Mouse (Mus musculus) limb, embryonic 14.5 days (tissue): Measurements from ENCODE around the gene Tnrc6a. TPM values are rescaled to one million over a fixed set of nuclear protein-coding genes. Genes with fewer than 3 reads are reported as not detected.
A peak's percentile ranks its signal among the peaks of the same experiment; 100 is the strongest.

Experiments used
- ATAC-seq: fragments of 200-750 bp; cut with Nextera tagmentation; 2 replicates; pipeline ENCODE4 v1.8.0; 2017; ENCODE audit warnings: low read depth, moderate number of reproducible peaks, moderate TSS enrichment; ENCODE audit not compliant: low FRiP score
- DNase-seq: peaks from one replicate; pipeline ENCODE4 v3.0.0-alpha.2; 2015; ENCODE audit warnings: low spot score
- H3K27ac ChIP-seq: fragments of 300-500 bp; sonication (generic); replicated peaks from 2 replicates; pipeline ENCODE4 v1.5.1; 2014; ENCODE audit warnings: low read depth, mild to moderate bottlenecking, low read length, moderate library complexity, mixed read lengths
- H3K27me3 ChIP-seq: fragments of 300-500 bp; sonication (generic); 2 replicates; pipeline ENCODE4 v1.6.1; 2014; ENCODE audit warnings: low read length, mixed read lengths; ENCODE audit not compliant: control insufficient read depth, insufficient read depth
- H3K36me3 ChIP-seq: fragments of 300-500 bp; sonication (generic); 2 replicates; pipeline ENCODE4 v1.6.1; 2014; ENCODE audit warnings: mild to moderate bottlenecking, low read length, moderate library complexity, mixed read lengths; ENCODE audit not compliant: control insufficient read depth, insufficient read depth
- H3K4me1 ChIP-seq: fragments of 300-500 bp; sonication (generic); 2 replicates; pipeline ENCODE4 v1.6.1; 2014; ENCODE audit warnings: antibody characterized with exemption, low read length, mixed read lengths; ENCODE audit not compliant: control insufficient read depth, insufficient read depth
- H3K4me2 ChIP-seq: fragments of 300-500 bp; sonication (generic); replicated peaks from 2 replicates; pipeline ENCODE4 v1.6.1; 2014; ENCODE audit warnings: low read depth, mild to moderate bottlenecking, low read length, moderate library complexity; ENCODE audit not compliant: severe bottlenecking
- H3K4me3 ChIP-seq: fragments of 300-500 bp; sonication (generic); replicated peaks from 2 replicates; pipeline ENCODE4 v1.5.1; 2014; ENCODE audit warnings: low read length
- H3K9ac ChIP-seq: fragments of 300-500 bp; sonication (generic); 2 replicates; pipeline ENCODE4 v1.6.1; 2014; ENCODE audit warnings: mild to moderate bottlenecking, low read depth, low read length, moderate library complexity; ENCODE audit not compliant: severe bottlenecking
- H3K9me3 ChIP-seq: fragments of 300-500 bp; sonication (generic); 2 replicates; pipeline ENCODE4 v1.6.1; 2016; ENCODE audit warnings: low read length; ENCODE audit not compliant: control insufficient read depth
- POLR2A ChIP-seq: fragments of 200-500 bp; IDR thresholded peaks from 2 replicates; pipeline ENCODE4 v1.8.0; 2012; ENCODE audit warnings: inconsistent platforms, mild to moderate bottlenecking, moderate library complexity, borderline replicate concordance; ENCODE audit not compliant: insufficient read depth, insufficient read length; ENCODE audit errors: extremely low read depth
- WGBS: fragments of 180-500 bp; shearing (Covaris S2); extraction: QIAGEN DNeasy Blood & Tissue Kit; methylation state at CpG from one replicate; pipeline ENCODE4 v1.1.7; 2014; 5-methylcytosine and 5-hydroxymethylcytosine counted together
- polyA plus RNA-seq, 2 experiments: library from polyadenylated mRNA; depleted of rRNA in 1 of 2; stranded (reverse) in 1 of 2; unstranded in 1 of 2; fragments of >200 nt; fragmentation: Nextera tagmentation in 1 of 2; extraction: Ambion mirVana in 1 of 2; gene quantifications; 2 replicates each; pipeline versions ENCODE4 v1.2.1 to v1.2.3; 2012 to 2014

Gene Tnrc6a
- polyA plus RNA-seq, 2 experiments = 44.3 to 62.3 TPM

DNA sequence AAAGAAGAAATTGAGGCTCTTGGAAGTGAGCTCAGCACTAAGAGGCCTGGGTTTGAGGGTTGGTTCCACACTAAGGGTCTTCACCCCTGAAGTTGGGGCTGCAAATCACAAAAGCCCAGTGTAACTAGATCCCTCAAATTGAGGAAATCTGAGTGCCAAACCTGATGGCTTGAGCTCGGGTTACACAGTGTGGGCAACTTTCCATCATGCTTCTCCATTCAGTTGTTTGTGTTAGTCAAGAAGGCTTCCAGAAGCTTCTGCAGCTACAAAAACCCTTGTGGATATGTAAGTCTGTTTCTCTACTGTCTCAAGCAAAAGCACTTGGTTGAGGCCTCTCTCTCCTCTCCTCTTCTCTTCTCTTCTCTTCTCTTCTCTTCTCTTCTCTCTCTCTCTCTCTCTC is 17.8 kb upstream of the Tnrc6a start:
- WGBS = 18% methylated on average over 1 of the region's 1 CpGs
- H3K36me3 ChIP-seq = no peaks in the 10 kb centered on the region
- H3K9me3 ChIP-seq = no peaks in the 10 kb centered on the region
- ATAC-seq = no peak
- no peak overlapping the region for H3K9ac ChIP-seq
- H3K4me1 ChIP-seq = peaks cover 15% of the 10 kb centered on the region
- DNase-seq = no peak
- no peak overlapping the region for H3K4me2 ChIP-seq
- H3K27ac ChIP-seq = no peak overlapping the region
- H3K27me3 ChIP-seq = no peaks in the 10 kb centered on the region
- TF ChIP-seq POLR2A = no peak
- no peak overlapping the region for H3K4me3 ChIP-seq

- TF ChIP-seq POLR2A = no peak
- DNase-seq (no peak), ATAC-seq (no peak)
- Histone ChIP-seq H3K4me2 (no peak overlapping the region), H3K27me3 (no peaks in the 10 kb centered on the region), H3K36me3 (no peaks in the 10 kb centered on the region), H3K9me3 (no peaks in the 10 kb centered on the region), H3K9ac (no peak overlapping the region), H3K27ac (no peak overlapping the region), H3K4me1 (peaks cover 15% of the 10 kb centered on the region), H3K4me3 (no peak overlapping the region)
- WGBS = 100% methylated on average over 2 of the region's 2 CpGs
Measured at GRCm38 (mm10) chr7:123106326-123106725, 17.4 kb upstream of the Tnrc6a start.

DNA sequence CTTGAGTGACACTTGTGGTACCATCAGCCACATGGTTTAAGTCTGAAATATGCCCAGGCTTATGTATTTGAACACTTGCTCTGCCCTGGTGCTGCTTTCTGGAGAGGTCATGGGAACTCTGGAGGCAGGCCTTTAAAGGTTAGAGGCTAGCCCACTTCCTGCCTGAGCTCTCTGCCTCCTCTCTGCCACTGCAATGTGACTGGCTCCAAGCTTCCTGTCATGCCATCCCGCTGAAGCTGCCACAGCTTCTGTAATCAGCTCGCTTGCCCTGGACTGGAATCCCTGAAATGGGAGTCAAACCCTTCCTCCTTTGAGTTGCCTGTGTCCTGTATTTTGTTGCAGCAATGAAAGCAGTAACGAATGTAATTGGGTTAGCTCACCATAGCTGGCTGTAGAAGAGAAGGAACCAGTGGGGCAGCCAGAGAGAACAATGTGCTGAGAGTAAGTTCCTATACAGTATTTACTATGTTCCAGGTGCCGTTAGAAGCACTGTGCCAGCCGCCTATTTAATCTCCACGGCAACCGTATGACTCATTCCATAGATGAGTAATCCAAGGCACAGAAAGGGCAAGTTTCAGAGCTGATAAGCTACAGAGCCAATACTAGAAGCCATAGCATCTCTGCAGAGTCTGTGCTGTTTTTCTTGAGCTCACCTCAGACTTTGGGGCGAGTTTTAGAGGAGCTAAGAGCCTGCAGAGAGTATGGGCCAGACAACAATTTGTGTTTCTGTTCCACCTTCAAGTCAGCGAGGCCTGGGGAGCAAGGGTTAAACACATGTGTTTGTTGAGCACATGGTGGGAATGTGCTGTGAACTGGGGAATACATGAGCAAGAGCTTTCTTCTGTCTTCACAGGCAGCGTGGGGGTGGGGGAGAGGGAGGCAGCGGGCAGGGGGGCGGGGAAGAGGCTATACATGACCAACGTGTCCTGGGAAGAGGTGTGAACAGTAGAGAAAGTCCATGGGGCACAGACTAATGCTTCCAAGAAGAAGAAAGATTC is 15.3 kb upstream of the Tnrc6a start:
- H3K9me3 ChIP-seq = no peaks in the 10 kb centered on the region
- no peaks in the 10 kb centered on the region for H3K27me3 ChIP-seq
- H3K9ac ChIP-seq = no peak overlapping the region
- H3K4me3 ChIP-seq = no peak overlapping the region
- H3K36me3 ChIP-seq = no peaks in the 10 kb centered on the region
- peak; percentile 65 for DNase-seq
- H3K4me2 ChIP-seq = no peak overlapping the region
- H3K4me1 ChIP-seq = peaks cover 15% of the 10 kb centered on the region
- ATAC-seq = 0 out of 2 replicates have a peak, but pooled peaks have one; percentile 26
- WGBS = 58% methylated on average over 13 of the region's 13 CpGs
- no peak for TF ChIP-seq POLR2A
- H3K27ac ChIP-seq = no peak overlapping the region; the same call in 1 of the 2 replicates

- Histone ChIP-seq H3K4me3 (no peak overlapping the region), H3K27me3 (no peaks in the 10 kb centered on the region), H3K4me1 (peaks cover 15% of the 10 kb centered on the region), H3K27ac (no peak overlapping the region), H3K4me2 (no peak overlapping the region), H3K9ac (no peak overlapping the region), H3K9me3 (no peaks in the 10 kb centered on the region), H3K36me3 (no peaks in the 10 kb centered on the region)
- ATAC-seq = no peak
- 91% methylated on average over 7 of the region's 7 CpGs for WGBS
- TF ChIP-seq POLR2A = no peak
- DNase-seq = no peak
Measured at GRCm38 (mm10) chr7:123109361-123110000, 14.2 kb upstream of the Tnrc6a start.

DNA sequence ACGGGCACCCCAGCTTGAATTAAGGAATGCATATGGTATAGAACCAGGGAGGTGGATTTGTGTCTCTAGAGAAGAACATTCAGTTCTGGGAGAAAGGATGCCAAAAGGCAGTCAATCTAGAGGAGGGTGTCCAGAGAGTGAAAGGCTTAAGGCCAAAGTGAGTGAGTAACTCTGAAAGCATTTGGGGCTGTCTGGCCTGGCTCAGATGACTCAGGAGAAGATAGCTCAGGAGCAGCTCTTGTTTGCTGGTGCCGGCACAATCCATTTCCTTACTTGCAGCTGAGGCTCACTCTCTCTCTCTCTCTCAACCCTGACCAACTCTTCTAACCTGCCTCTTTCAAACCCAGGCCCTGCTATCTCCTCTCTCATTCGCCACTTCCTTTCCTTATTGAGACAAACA is 13.6 kb upstream of the Tnrc6a start:
- Histone ChIP-seq H3K27ac (no peak overlapping the region), H3K36me3 (no peaks in the 10 kb centered on the region), H3K9ac (no peak overlapping the region), H3K9me3 (no peaks in the 10 kb centered on the region), H3K4me1 (peaks cover 15% of the 10 kb centered on the region), H3K27me3 (no peaks in the 10 kb centered on the region), H3K4me2 (no peak overlapping the region), H3K4me3 (no peak overlapping the region)
- DNase-seq = peak; percentile 12
- no peak for ATAC-seq
- WGBS = 58% methylated on average over 3 of the region's 3 CpGs
- TF ChIP-seq POLR2A = no peak
